Mouse (Mus musculus): ENCODE measurements around the gene Gm10306. TPM values are rescaled to one million over a fixed set of nuclear protein-coding genes. Genes with fewer than 3 reads are reported as not detected.

Gm10306 gene
- not detected for polyA plus RNA-seq (2017; shearing (Covaris generic))

GRCm38 (mm10) chr4:94556265-94557054, at the start of gene Gm10306, which contains the start of gene Caap1:
TSS of gene Gm10306 (plus strand) at chr4:94556546.
TSS of gene Caap1 (minus strand) at chr4:94556796.

GRCm38 (mm10) chr4:94603031-94603629, 46.8 kb downstream of the Gm10306 start, which contains the start of gene Plaa:
TSS of gene Plaa (minus strand) at chr4:94603244.

Other genes starting within 250 kb of the Gm10306 start
- 17.3 TPM for gene Caap1, start 250 bp downstream of the Gm10306 start, polyA plus RNA-seq (2017; shearing (Covaris generic))
- 71.7 TPM for gene Plaa, start 46.7 kb downstream of the Gm10306 start, polyA plus RNA-seq (2017; shearing (Covaris generic))
- gene Ift74, start 57.9 kb downstream of the Gm10306 start, polyA plus RNA-seq (2017; shearing (Covaris generic)): 1.4 TPM
- not detected for gene Lrrc19, start 93.6 kb downstream of the Gm10306 start, polyA plus RNA-seq (2017; shearing (Covaris generic))
- 0.35 TPM for gene Tek, start 182.7 kb downstream of the Gm10306 start, polyA plus RNA-seq (2017; shearing (Covaris generic))